Mouse (Mus musculus): ENCODE measurements around the gene Tjp2.

DNA sequence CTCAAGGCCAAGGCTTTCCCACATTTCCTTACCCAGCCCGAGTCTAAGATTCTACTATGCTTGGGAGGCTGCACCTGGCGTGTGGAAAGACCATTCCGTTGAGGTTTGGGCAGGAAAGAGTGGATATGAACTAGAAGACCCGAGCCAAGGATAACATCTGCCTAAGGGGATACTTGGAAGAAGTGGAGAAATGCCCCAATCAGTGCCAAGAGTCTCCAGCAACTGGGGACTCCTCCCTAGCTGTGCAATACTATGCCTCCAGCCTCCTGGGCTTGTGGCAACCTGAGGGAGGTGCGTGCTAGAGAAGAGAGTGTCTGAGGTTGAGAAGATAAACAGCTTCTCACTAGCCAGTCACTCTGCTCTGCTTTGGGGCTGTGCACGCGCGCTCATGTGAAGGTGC is 148.9 kb downstream of the Tjp2 start:
- TF ChIP-seq GATA1 (IDR thresholded peaks at IDR 0.05; ENCODE audit: low read length) (no peak), TAL1 (IDR thresholded peaks at IDR 0.05; ENCODE audit: low read length) (no peak)
